Mouse (Mus musculus) MEL-GATA-1-ER (cell line): ENCODE results near the gene Snd1.
A peak's percentile ranks its signal among the peaks of the same experiment; 100 is the strongest.

Experiments
- DNase-seq: peaks from one replicate; pipeline ENCODE4 v3.0.0-alpha.2; 2012; ENCODE audit warnings: low read depth; ENCODE audit errors: extremely low read depth

The Snd1 gene

DNA sequence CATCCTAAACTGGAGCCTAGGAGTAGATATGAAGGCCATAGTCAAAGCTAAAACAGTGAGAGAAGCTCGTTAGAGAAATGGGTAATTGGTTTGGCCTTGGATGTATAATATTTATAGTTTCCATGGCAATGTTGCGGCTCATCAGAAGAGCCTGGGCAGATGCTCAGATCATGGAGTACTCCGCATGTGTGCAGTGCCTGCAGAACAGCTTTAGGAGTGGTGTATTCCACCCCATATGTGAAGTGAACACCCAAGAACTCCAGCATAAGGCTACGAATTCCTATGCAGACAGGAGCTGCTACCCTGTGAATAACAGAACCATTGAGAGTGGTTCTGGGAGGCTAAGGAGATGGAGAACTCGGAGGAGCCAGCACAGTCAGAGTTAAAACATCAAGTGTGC is 272.1 kb downstream of the Snd1 start:
- no peak for DNase-seq

DNA sequence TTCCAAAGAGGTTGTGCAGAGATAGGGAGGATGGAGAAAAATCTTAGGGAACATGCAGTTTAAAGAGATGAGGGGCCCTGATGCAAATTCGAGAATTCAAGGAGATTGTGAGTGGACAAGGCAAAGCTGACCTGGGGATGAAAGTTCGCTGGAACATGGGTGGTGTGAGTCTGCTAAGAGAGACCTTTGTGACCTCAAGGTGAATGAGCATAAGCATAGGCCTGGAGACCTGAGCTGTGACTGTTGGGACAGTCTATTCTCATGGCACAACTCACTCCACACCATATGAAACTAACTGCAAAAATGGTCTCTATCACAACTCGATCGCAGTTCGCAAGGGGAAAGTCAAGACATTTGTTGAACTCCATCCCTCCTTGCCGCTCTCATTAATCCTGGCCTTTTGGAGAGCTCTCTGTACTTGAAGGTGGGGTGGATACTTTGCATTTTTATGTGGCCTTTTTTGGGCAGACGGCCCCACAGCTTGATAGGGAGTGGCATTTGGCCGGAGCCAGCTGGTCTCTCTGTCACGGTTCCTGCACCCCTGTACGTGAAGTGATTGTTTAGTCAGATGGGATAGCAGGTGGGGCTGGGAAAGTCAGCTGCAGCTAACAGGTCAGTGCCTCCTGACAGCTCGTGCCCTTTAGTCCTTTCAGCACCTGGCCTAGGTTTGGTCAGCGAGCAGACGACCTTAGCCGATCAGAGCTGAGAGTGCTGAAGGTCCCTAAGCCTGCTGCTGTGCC is 273.2 kb downstream of the Snd1 start:
- no peak for DNase-seq

DNA sequence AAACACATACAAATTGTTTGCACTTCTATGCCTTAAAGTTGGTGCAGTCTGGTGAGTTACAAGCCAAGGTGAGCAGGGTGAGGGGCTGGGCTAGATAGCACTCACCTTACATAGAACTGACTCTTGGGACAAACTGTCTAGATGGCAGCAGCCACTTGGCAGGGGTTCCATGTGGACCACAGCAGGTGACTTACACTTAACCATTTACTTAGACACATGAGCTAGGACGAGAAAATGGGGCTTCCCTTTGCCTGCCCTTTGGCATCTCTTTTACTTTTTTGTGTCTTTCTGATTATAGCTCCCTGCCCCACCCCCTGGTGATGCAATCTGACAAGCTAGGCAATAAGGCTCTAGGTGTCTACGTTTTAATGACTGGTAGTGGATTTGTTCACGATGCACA is 274.3 kb downstream of the Snd1 start:
- DNase-seq, result no peak

DNA sequence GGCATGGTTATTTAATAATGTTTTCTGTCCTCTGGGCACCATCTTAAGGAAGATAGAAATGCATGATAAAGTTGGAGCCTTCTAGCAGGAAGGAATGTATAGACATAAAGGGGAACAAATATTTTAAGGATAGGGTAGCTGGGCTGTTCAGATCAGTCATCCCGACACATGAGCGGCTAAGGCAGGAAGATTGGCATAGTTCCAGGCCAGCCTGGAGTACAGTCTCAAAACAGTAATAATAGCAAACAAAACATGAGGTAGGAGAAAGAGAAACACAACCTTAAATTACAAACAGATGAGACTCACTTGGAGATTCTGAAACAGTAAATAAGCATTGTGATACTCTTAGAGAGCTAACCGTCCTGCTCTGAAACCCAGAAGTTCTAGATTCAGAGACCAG is 276.2 kb downstream of the Snd1 start:
- no peak for DNase-seq

DNA sequence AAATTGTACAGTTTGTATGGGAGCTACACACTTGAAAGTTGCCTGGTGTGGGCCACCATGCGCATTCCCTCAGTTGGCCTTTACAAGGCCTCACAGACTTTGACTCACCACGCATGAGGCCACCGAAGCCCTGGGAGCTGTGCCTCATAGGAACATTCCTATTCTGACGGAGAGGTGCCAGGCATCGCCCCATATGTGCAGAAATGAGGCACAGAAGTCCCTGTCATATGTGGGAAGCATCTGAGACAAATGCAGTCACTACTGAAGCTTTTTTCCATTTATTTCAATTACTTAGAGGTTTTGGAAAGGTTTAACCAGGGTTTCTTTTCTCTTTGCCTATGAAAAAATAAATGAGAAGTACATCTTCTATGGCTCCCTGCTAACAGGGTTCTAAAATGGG is 278.3 kb downstream of the Snd1 start:
- DNase-seq, result no peak

DNA sequence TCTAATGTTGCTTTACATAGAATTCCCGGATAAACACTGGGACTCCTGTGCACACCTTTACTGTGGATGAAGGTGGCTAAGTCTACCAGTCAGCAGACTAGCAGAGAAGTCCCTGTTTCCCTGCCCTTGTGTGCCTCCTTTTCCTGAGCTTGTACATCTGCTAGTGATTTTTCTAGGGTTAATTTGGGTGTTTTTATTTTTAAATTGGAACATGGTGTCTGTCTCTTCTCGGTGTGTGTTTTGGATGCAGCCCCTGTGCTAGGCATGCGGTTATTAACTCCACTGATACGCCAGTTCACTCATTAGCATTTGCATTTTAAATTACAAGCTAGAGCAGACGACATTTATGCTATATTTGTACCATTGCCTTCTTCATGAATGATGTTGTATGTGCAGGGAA is 278.7 kb downstream of the Snd1 start:
- DNase-seq, result no peak

DNA sequence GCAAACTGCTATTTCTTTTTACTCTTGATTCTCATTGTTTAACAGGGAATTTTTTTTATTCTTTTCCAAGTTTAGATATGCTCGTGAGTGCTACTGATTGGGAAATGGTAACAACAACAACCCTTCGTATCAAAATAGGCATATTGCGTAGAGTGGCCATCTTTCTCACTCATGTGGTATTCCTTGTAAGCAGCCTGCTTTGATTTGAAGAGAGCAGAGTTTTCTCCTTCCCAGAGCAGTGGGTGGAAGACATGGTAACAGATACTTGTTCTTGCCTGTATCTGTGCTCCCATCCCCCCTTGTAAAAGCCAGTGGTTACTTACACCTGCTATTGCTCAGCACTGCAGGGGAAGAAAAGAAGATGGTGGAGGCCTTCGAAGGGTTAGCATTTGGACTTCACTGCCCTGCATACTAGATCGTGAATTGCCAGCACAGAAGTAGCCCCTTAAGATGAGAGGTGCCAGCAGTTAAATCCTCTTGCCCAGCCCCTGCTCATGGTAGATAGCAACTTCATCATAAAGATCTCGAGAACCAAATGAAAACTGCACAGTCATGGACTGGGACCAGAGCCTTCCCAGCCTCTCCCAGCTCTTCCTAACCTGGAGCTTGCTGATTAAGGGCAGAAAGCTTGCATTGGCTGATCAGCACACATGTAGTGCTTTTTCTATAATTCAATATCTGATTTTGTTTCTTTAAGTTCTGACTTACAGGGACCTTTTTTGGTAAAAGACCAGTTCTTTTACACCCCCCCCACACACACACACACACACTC is 279.4 kb downstream of the Snd1 start:
- DNase-seq, result no peak

DNA sequence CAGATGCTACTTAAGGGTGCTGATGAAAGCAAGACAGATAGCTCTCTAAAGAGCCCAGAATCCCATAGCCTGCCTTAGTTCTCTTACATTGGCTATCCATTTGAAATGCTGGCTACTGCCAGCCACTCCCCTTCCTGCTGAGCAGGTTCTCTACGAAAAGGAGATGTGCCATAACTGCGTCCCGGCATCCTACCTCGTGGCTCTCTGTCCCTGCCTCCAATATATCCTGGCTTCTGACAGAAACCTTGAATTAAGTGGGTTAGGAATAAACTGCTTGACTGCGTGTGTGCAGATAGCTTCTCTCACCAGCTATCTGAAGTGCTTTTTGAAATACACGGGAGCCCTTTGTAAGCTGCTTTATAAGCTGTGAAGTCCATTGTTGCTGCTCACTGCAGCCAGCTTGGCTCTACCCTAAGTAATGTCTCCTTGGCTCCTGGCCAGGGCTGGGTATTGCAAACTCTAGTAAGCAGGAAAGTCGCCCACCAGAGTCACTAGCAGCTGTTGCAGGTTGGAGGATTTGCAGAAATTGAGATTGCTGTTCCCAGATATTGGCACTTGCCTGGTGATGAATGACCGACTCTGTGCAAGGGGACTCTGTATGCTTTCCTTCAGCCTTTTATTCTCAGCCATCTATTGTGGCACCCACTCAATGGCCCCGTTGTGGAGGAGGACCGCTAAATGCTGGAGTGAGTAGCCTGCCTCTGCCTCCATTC is 281.5 kb downstream of the Snd1 start:
- DNase-seq, result no peak

DNA sequence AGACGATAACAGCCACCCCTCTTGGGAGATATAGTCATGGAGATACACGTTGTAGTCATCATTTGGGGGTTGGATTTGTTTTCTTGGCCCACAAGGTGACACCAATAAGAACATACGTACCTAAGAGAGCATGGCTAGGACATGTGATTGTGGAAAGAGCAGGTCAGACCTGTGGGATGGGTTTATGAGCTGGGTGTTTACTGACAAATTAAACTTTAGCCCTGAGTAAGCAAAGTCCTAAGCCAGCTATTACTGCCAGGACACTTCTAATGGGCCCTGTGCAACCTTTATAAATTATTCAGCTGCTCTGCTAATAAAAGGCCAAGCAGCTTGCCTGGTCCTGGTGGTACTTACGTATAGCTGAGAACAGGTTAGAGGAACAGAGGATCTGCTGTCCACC is 283.4 kb downstream of the Snd1 start:
- DNase-seq, result no peak

DNA sequence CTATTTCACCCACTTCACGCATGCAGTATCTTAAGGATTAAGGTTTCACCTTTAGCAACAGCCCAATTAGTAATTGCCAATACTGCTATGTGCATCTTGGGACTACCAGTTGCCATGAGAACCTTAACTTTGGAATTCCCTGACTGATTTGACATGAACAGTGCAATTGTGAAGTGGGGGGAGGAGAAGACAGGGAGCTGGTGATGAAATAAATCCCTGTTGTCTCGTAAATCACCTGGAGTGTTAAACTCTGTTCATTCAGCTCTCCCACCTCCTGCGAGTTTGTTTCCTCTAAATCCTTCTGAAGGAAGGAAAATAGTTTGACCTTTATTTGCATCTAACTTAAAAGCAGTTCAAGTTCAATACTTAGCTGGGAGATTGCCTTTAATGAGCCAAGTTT is 286.8 kb downstream of the Snd1 start:
- no peak for DNase-seq

DNA sequence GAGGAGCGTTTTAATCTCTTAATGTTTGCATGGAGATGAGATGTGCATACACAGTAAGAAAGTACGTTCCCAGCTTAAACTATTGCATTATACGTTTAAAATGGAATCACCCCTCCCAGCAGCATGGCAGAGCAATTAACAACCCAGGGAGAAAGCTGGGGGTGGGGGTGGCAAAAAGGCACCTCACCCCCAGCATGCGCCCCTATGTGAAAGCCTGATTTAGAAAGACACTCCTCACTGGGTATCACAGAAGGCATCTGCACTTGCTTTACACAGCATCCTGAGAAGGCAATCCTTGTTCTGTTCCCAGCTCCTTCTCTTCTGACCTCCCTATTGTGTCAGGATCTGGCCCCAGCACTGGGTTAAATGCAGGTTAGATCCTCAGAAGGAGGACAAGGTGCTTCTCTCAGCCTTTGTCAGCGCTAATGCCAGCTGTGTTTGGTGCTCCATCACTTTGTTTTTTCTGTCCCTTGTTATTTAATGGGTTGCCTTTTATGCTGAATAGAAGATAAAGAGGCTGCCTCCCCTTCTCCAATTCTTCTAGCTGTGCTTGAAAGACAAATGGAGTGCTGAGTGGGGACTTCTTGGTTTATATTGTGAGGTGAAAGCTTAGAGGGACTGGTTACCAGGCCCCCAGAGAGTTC is 287.3 kb downstream of the Snd1 start:
- DNase-seq, result no peak

DNA sequence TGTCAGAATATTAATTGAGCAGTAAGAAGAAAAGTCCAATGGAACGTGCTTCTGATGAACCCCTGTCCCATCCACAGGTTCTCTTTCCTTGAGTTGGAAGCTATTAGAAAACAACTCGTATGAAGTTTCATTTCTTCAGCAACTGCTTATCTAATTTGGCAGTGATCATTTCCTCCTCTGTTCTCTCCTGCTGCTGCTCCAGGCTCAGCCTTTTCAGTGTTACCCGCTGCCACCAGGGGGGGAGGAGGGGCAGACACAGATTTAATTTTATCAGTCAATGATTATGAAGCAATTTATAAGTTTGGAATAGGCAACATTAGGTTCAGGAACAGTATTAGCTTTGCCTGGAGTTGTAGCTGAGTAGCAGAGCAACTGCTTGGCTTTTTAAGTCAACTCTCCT is 291.7 kb downstream of the Snd1 start:
- no peak for DNase-seq

DNA sequence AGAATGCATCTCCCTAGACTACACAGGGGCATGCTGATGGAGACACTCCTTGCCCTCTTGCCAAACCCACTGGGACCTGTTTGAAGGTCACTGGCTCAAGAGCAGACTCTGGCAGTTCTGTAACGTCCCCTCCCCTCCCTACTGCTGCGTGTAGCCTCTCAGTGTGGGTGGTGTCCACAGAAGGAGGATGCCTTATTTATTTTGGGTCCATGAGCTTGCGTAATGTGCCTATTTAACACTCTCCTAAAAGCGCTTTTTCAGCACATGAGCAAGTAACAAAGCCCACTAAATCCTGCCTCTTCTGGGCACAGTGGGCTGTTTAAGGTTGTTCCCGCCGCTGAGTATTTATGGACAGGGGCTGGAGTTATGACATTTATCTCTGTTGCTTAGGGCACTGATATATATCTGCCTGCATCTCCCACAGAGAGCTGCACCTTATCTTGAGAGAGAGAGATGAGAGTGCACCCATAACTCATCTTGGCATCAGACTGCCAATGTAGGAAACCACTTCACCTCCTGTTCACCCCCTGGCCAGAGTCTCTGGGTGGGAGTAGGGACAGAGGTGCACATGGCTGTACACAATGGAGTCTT is 293.0 kb downstream of the Snd1 start:
- no peak for DNase-seq

DNA sequence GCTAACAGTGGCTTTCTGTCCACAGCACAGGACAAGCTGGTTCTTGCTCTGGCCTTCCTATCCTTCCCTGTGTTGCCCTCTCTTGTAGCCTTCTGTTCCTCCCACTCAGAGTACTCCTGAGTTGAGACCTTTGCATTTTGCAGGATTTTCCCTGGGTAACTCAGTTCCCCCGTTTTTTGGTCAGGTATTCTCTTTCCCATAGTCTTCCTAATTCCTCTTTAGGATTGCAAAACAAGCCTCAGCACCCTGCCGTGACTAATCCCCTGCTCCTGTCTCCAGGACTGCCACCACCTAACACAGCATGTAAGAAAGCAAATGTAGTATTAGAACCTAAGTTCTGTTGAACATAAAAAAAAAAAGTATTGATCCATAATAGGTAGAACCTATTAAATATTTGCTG is 296.4 kb downstream of the Snd1 start:
- DNase-seq, result no peak

DNA sequence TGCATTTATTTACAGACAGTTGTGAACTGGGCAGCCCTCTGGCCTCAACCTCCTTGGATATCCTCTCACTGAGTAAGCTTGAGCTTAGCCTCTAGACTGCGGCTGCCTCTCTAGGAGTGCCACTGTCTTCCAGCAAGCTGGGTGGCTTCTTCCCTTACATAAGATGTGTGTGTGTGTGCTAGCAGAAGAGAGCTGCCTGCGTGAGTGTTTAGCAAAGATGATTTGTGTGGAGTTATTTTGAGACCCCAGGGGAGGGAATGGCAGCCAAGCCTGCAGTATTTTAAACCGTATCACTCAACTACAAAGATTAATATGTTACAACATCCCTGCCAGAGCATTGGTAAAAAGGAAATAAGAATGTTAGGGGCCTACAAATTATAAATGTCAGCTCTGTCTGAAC is 306.8 kb downstream of the Snd1 start:
- DNase-seq, result no peak

DNA sequence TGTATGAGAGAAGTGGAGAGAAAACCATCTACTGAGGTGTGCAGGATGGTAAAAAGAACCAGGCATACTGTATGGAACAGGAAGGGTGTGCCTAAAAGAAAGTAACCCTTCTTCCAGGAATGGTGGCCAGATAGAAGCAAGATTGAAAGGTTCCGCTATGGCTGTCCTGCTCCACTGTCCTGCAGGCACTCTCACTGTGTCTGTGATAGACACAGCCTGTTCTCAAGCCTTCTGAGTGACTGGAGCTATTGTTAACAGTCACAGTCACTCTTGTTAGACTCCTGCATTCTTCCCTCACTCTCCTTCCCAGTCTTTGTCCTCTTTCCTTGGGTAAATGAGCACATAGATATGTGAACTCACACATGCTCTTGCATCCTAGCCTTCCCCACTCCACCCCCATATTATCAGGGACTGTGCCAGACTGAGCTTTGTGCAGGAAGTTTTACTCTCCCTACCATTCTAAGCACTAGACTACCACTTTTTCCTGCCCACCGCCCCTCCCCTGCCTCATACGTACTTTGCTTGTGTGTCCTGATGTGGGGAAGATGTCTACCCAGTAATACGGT is 308.2 kb downstream of the Snd1 start:
- DNase-seq, result no peak

DNA sequence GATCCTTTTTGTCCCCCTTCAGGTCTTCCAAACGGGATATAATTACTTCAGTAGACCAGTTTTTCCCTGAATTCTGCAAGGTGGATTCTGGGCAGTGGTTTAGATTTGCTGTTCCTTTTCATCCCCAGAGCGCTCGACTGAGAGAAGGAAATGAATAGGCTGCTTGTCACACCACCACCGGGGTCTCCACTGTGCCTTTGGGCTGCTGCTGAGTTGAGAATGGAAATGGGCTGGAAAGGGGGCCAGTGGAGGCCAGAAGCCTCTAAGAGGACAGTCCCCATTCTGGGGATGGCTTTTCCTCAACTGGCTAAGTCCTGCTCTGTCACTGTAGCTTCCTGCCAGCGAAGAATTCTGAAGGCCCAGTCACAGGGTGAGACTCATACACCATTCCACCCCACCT is 309.0 kb downstream of the Snd1 start:
- DNase-seq, result no peak

DNA sequence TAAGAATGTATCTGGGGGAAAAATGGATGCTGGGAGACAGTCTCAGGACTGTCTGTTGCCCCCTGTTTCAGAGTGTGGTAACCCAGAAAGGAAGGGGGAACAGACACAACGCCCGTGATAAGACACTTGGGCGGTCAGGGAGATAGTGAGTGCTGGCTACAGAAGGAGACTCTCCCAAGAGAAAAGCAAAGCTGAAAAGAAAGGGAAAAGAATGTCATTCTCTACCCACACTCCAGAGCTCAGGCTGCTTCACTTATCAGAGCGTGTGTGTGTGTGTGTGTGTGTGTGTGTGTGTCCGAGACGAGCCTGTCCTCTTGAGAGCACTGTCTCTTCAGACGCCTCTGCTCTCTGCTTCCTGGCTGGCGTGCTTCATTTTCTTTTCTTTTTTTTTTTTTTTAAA is 310.8 kb downstream of the Snd1 start:
- DNase-seq, result peak; percentile 47

DNA sequence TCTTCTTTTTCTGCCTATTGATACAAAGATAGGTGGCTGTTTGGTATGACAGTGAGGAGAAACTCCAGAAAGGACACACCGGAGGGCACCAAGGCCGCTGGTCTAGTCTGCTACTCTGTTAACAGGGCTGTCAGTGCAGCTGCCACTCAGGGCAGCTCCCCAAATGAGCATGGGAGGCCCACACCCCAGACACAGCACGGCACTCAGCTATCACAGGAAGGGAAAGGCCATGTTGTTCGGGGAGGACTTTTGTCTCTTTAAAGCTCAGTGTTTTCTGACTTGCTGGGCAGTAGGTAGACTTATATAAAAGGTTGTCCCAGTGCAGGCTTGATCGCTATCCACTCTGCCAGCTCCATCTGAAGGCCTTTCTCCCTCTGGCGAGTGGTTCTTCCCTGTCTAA is 312.2 kb downstream of the Snd1 start:
- DNase-seq, result no peak

DNA sequence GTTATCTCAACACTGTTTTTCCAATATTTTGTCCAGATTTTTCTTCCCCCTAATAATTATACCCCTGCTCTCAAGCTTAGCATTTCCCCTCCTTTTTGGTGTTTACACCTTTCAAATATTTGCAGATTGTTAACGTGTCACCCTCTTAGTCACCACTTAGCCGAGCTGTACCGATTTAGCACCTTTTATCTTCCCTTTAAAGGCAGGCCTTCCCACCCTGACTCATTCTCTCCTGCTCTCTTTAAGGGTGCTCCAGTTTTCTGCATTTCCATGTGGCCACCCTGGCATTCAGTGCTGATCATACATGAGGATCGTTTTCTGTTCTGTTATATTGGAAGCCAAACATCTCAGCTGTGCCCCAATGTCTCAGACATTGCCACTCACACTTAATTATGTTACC is 314.7 kb downstream of the Snd1 start:
- no peak for DNase-seq

DNA sequence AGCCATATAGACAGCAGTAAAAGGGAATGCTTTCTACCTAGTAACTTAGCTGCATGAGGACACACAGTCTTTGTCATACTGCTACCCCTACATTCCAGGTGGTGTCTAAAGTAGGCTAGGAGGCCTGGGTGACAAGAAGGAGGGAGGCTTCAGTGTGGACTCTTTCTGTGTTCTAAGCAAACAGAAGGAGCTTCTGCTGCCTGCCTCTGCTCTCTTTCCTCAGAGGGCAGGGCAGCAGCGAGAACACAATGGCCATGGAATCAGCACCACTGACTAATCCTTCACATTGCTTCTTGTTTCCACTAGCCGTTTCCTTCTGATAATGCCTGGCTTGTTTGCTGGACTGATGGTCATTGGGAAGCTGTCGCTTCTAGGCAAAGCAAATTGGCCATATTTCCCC is 316.2 kb downstream of the Snd1 start:
- DNase-seq, result no peak
